Mouse (Mus musculus): ENCODE results near the gene Wwtr1. TPM values are rescaled to one million over a fixed set of nuclear protein-coding genes. Genes with fewer than 3 reads are reported as not detected.

Wwtr1 gene
- total RNA-seq (2014; rRNA removed; ENCODE audit: low replicate concordance) (88.9 and 90.9 TPM in 2 replicates), polyA plus RNA-seq (2015; fragmentation: Nextera tagmentation; extraction: Ambion mirVana) (24.9 and 26.1 TPM in 2 replicates)

GRCm38 (mm10) chr3:57575660-57576055 lies at the start of gene Wwtr1:
Gene Wwtr1 (minus strand): TSS chr3:57575910.
- DNase-seq (ENCODE audit: low spot score), result peak; percentile 98
- 0% methylated on average over 35 of the region's 36 CpGs for WGBS
- Histone ChIP-seq H3K36me3 (replicated peaks; ENCODE audit: control insufficient read depth, insufficient read depth, low read length) (no peaks in the 10 kb centered on the region), H3K9ac (replicated peaks; ENCODE audit: low read depth, low read length) (peak within 1 kb of the TSS; percentile 92), H3K27me3 (ENCODE audit: control insufficient read depth, insufficient read depth, low read length) (no peaks in the 10 kb centered on the region), H3K27ac (ENCODE audit: low read depth) (peak within 1 kb of the TSS; percentile 100), H3K4me2 (ENCODE audit: low read depth, low read length) (peak within 1 kb of the TSS; percentile 70), H3K4me1 (ENCODE audit: control insufficient read depth, insufficient read depth) (peaks cover 27% of the 10 kb centered on the region), H3K4me3 (ENCODE audit: low read depth, low read length) (peak within 1 kb of the TSS; percentile 92), H3K9me3 (replicated peaks; ENCODE audit: control insufficient read depth, low read length) (no peaks in the 10 kb centered on the region)
- peak; percentile 96 for ATAC-seq (ENCODE audit: insufficient read depth, low read depth)
- TF ChIP-seq CTCF (IDR thresholded peaks at IDR 0.05; ENCODE audit: low read depth) (no peak), EP300 (IDR thresholded peaks at IDR 0.05; ENCODE audit: low read depth) (no peak; the same call in 1 of the 2 replicates)

DNA sequence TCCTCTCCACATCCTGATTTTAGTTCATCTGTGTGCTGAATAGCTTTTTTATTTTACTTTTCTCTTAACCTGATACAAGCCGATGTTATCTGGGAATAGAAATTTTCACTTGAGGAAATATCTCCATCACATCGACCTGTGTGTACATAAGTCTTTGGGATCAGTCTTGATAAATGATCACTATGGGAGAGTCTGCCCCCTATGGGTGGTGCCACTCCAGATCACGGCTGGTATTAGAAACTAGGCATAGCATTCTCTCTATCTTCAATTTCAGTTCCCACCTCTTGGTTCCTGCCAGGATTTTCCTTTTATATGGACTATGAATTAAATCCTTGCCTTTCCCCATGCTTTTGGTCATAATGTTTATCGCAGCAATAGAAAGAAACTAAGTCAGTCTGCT lies 44.0 kb upstream of the Wwtr1 start:
- no peaks in the 10 kb centered on the region for H3K4me1 ChIP-seq (ENCODE audit: control insufficient read depth, insufficient read depth)
- 72% methylated on average over 4 of the region's 4 CpGs for WGBS

DNA sequence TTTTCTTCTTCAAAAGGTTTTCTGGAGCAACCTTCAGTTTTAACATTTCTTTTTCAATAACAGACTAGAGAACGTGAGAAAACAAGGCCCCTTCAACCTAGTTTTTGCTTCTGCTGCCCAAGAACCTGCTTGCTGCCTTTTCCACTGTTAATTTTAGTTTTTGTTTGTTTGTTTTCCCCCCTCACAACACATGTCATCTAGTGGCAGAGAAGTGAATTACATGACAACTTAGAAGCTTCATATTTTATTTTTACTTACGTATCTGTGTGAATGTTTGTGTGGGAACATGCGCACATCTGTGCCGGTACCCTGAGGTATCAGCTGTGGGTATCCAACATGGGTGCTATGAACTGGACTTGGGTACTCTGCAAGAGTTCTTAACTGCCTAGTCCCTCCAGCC lies 39.9 kb upstream of the Wwtr1 start:
- no peaks in the 10 kb centered on the region for H3K4me1 ChIP-seq (ENCODE audit: control insufficient read depth, insufficient read depth)
- H3K4me2 ChIP-seq (ENCODE audit: low read depth, low read length), result no peak overlapping the region
- H3K4me3 ChIP-seq (ENCODE audit: low read depth, low read length), result no peak overlapping the region
- ATAC-seq (ENCODE audit: insufficient read depth, low read depth), result no peak
- H3K27me3 ChIP-seq (ENCODE audit: control insufficient read depth, insufficient read depth, low read length), result no peaks in the 10 kb centered on the region
- WGBS, result 84% methylated on average over 4 of the region's 4 CpGs
- DNase-seq (ENCODE audit: low spot score), result no peak
- H3K36me3 ChIP-seq (replicated peaks; ENCODE audit: control insufficient read depth, insufficient read depth, low read length), result no peaks in the 10 kb centered on the region
- H3K27ac ChIP-seq (ENCODE audit: low read depth), result no peak overlapping the region
- no peaks in the 10 kb centered on the region for H3K9me3 ChIP-seq (replicated peaks; ENCODE audit: control insufficient read depth, low read length)
- no peak overlapping the region for H3K9ac ChIP-seq (replicated peaks; ENCODE audit: low read depth, low read length)
- TF ChIP-seq CTCF (IDR thresholded peaks at IDR 0.05; ENCODE audit: low read depth), result peak; percentile 43
- TF ChIP-seq EP300 (IDR thresholded peaks at IDR 0.05; ENCODE audit: low read depth), result no peak

More for the DNA sequence above, 44.0 kb upstream of the Wwtr1 start:
- no peaks in the 10 kb centered on the region for H3K36me3 ChIP-seq (replicated peaks; ENCODE audit: control insufficient read depth, insufficient read depth, low read length)
- no peak overlapping the region for H3K4me3 ChIP-seq (ENCODE audit: low read depth, low read length)
- TF ChIP-seq EP300 (IDR thresholded peaks at IDR 0.05; ENCODE audit: low read depth) (no peak), CTCF (IDR thresholded peaks at IDR 0.05; ENCODE audit: low read depth) (peak; percentile 46)
- no peak overlapping the region for H3K4me2 ChIP-seq (ENCODE audit: low read depth, low read length)
- H3K9me3 ChIP-seq (replicated peaks; ENCODE audit: control insufficient read depth, low read length), result no peaks in the 10 kb centered on the region
- DNase-seq (ENCODE audit: low spot score) (no peak), ATAC-seq (ENCODE audit: insufficient read depth, low read depth) (no peak)
- no peaks in the 10 kb centered on the region for H3K27me3 ChIP-seq (ENCODE audit: control insufficient read depth, insufficient read depth, low read length)
- no peak overlapping the region for H3K27ac ChIP-seq (ENCODE audit: low read depth)
- H3K9ac ChIP-seq (replicated peaks; ENCODE audit: low read depth, low read length), result no peak overlapping the region

- Histone ChIP-seq H3K9me3 (replicated peaks; ENCODE audit: control insufficient read depth, low read length) (no peaks in the 10 kb centered on the region), H3K4me2 (ENCODE audit: low read depth, low read length) (no peak overlapping the region), H3K4me3 (ENCODE audit: low read depth, low read length) (no peak overlapping the region), H3K4me1 (ENCODE audit: control insufficient read depth, insufficient read depth) (no peaks in the 10 kb centered on the region), H3K27me3 (ENCODE audit: control insufficient read depth, insufficient read depth, low read length) (no peaks in the 10 kb centered on the region), H3K36me3 (replicated peaks; ENCODE audit: control insufficient read depth, insufficient read depth, low read length) (no peaks in the 10 kb centered on the region), H3K27ac (ENCODE audit: low read depth) (no peak overlapping the region), H3K9ac (replicated peaks; ENCODE audit: low read depth, low read length) (no peak overlapping the region)
- 59% methylated on average over 3 of the region's 3 CpGs for WGBS
- DNase-seq (ENCODE audit: low spot score) (no peak), ATAC-seq (ENCODE audit: insufficient read depth, low read depth) (no peak)
- TF ChIP-seq CTCF (IDR thresholded peaks at IDR 0.05; ENCODE audit: low read depth), result no peak
- no peak for TF ChIP-seq EP300 (IDR thresholded peaks at IDR 0.05; ENCODE audit: low read depth)
Measured at GRCm38 (mm10) chr3:57612430-57612997, 36.8 kb upstream of the Wwtr1 start.

GRCm38 (mm10) chr3:57611776-57612175 lies 36.1 kb upstream of the Wwtr1 start:
- H3K4me2 ChIP-seq (ENCODE audit: low read depth, low read length), result no peak overlapping the region
- 14% methylated on average over 7 of the region's 7 CpGs for WGBS

DNA sequence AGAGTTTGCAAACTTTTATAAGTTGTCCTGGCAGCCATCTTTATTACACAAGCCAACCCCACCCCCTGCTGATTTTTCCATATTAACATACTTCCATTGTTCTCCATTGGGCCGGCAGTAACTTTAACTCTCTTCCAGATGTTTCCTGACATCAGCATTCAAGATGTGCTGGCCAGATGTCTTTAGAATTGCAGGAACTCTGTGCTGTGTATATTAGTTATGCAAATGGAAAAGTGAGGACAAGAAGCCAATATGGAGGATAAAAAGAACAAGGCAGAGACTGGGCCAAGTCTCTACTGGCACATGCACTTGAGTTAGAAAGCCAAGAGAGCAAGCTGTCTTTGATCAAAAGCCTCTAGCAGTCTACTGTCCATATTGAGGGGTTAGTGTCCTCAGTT lies 28.9 kb upstream of the Wwtr1 start:
- Histone ChIP-seq H3K36me3 (replicated peaks; ENCODE audit: control insufficient read depth, insufficient read depth, low read length) (no peaks in the 10 kb centered on the region), H3K4me1 (ENCODE audit: control insufficient read depth, insufficient read depth) (0 out of 2 replicates have a peak, but pooled peaks cover 4% of the 10 kb centered on the region), H3K4me3 (ENCODE audit: low read depth, low read length) (no peak overlapping the region), H3K27ac (ENCODE audit: low read depth) (peak overlapping the region; percentile 77), H3K9ac (replicated peaks; ENCODE audit: low read depth, low read length) (no peak overlapping the region), H3K9me3 (replicated peaks; ENCODE audit: control insufficient read depth, low read length) (no peaks in the 10 kb centered on the region), H3K27me3 (ENCODE audit: control insufficient read depth, insufficient read depth, low read length) (no peaks in the 10 kb centered on the region), H3K4me2 (ENCODE audit: low read depth, low read length) (no peak overlapping the region)
- ATAC-seq (ENCODE audit: insufficient read depth, low read depth) (peak; percentile 87), DNase-seq (ENCODE audit: low spot score) (peak; percentile 74)
- TF ChIP-seq CTCF (IDR thresholded peaks at IDR 0.05; ENCODE audit: low read depth) (no peak), EP300 (IDR thresholded peaks at IDR 0.05; ENCODE audit: low read depth) (peak; percentile 83)
- WGBS, result 50% methylated on average over 1 of the region's 1 CpGs

More at GRCm38 (mm10) chr3:57611776-57612175, 36.1 kb upstream of the Wwtr1 start:
- Histone ChIP-seq H3K4me1 (ENCODE audit: control insufficient read depth, insufficient read depth) (no peaks in the 10 kb centered on the region), H3K36me3 (replicated peaks; ENCODE audit: control insufficient read depth, insufficient read depth, low read length) (no peaks in the 10 kb centered on the region), H3K9me3 (replicated peaks; ENCODE audit: control insufficient read depth, low read length) (no peaks in the 10 kb centered on the region), H3K4me3 (ENCODE audit: low read depth, low read length) (no peak overlapping the region), H3K27ac (ENCODE audit: low read depth) (no peak overlapping the region), H3K27me3 (ENCODE audit: control insufficient read depth, insufficient read depth, low read length) (no peaks in the 10 kb centered on the region), H3K9ac (replicated peaks; ENCODE audit: low read depth, low read length) (no peak overlapping the region)
- ATAC-seq (ENCODE audit: insufficient read depth, low read depth) (no peak), DNase-seq (ENCODE audit: low spot score) (no peak)
- TF ChIP-seq CTCF (IDR thresholded peaks at IDR 0.05; ENCODE audit: low read depth) (no peak), EP300 (IDR thresholded peaks at IDR 0.05; ENCODE audit: low read depth) (no peak)

Data from heart, postnatal 0 days (tissue).